Mouse (Mus musculus): ENCODE measurements at regions not wholly inside any gene's neighbourhood (a gene's known extent, or its start where the extent isn't known, plus 50 kb on each side); places are given as distances from the start of the nearest gene placed in this dataset.

DNA sequence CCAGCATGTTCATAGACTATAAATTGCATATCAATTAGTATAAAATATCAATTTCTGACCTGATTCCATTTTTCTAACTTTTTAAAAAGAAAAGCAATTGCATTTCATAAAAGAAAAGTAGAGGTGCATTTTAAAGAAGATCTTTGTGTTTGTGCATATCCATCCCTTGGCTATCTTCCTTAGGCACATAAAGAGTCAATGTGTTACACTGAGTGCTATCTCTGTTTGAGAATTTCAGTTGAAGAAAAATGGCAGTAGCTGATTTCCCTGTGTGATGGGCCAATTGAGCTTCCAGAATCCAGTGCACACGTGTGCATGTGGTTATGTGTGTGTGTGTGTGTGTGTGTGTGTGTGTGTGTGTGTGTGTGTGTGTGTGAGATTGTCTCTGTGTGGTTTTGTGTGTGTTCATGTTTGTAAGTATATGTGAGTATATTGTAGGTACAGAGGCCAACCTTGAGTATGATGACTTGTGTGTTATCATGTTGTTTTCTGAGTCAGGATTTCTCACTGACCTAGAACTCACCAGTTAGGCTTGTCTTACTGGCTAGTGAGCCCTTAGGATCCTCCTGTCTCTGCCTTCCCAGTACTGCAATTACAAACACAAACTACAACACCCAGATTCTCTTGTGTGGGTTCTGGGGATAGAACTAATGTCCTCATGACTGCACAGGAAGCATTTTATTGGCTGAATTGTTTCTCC is 249.6 kb downstream of the Cdk5rap2 start:
- DNase-seq (ENCODE audit: extremely low spot score) = no peak

DNA sequence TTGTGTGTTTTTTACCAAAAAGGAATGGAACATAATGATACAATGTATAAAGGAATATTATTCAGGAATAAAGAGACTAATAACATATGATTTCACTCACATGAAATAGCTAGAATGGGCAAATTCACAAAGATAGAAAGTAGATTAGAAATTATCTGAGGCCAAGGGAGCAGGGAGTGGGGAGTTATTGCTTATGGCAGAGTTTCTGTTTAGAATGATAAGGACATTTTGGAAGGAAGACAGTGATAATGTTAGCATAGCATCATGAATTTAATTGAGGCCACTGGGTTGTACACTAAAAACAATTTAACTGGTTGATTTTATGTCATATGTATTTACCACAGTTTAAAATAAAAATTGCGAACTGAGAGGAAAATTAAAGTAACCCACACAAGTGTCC is 250.2 kb downstream of the Cdk5rap2 start:
- no peak for DNase-seq (ENCODE audit: extremely low spot score)

DNA sequence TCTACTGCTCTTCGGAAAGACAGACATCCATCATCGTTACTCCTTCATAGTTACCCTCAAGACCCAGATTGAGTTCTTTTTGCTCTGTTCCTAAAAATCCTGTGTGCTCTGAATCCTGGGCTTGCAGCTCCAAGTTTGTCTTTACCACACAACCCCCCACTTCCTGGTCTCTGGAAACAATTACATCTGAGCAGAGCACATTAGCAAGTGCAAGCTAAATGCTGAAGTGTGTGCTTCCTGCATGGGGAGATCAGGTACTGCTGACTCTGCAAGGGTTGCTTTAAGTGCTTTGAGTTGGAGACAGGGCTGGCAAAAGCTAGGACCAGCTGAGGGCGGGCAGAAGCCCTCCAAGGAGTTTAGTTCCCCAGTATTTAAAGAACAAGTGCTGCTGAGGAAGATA is 257.1 kb downstream of the Cdk5rap2 start:
- peak; percentile 7 for DNase-seq (ENCODE audit: extremely low spot score)

DNA sequence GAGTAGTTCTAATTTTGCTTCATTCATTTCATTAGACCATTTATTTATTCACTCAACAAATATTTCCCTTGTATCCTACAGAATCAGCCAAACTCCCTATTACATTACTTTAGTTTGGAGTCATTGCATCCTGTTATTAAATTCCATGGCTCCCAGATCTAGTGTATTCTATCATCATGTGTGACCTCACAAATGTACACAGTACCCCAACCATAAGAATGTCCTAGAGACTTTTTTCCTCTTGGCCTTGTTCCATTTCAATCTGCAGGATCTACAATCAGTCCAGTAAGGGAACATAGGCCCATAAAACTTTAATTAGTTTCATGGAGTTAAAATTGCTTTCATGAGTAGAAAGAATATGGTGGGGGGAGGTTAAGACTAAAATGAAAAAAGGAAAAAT is 301.2 kb downstream of the Cdk5rap2 start:
- DNase-seq (ENCODE audit: extremely low spot score) = no peak

- no peak for DNase-seq (ENCODE audit: extremely low spot score)
Measured at GRCm38 (mm10) chr4:70105776-70106175, 304.5 kb downstream of the Cdk5rap2 start.

- DNase-seq (ENCODE audit: extremely low spot score) = no peak
Measured at GRCm38 (mm10) chr4:70097353-70097752, 312.9 kb downstream of the Cdk5rap2 start.

DNA sequence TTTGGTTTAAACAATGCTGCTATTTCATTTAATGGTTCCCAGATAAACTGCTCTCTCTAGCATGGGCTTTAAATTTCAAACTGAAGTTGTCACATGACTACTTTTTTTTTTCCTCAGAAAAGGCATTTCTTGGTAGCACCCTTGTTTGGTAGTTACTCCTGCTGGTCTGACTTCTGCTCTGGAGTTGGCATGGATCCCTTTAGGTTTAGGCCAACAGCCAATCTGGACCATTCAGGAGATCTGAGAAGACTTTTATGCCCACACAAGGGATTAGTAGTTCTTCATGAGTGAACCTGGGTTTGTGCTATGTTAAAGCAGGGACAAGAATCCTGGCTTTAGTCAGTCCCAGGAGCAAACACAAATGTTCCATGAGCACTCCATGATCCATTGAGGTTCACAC is 332.0 kb downstream of the Cdk5rap2 start:
- no peak for DNase-seq (ENCODE audit: extremely low spot score)

DNA sequence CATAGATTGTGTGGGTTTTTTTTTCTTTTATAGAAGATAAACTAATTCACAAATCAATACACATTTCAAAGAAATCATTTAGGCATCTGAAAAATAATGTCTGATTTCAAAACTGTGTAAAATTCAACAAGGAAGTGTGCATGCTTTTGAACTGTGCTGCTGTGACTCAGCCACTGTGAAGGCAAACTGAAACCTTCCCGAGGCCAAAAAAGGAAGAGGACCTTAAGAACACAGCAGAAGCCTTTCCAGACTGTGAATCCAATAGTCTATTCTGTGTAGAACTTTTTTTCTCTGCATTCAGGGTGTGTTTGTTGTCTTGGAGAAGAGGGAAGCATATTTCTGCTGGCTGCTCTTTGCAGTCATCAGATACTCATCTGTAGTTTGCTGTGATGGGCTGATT is 347.7 kb downstream of the Cdk5rap2 start:
- no peak for DNase-seq (ENCODE audit: extremely low spot score)

DNA sequence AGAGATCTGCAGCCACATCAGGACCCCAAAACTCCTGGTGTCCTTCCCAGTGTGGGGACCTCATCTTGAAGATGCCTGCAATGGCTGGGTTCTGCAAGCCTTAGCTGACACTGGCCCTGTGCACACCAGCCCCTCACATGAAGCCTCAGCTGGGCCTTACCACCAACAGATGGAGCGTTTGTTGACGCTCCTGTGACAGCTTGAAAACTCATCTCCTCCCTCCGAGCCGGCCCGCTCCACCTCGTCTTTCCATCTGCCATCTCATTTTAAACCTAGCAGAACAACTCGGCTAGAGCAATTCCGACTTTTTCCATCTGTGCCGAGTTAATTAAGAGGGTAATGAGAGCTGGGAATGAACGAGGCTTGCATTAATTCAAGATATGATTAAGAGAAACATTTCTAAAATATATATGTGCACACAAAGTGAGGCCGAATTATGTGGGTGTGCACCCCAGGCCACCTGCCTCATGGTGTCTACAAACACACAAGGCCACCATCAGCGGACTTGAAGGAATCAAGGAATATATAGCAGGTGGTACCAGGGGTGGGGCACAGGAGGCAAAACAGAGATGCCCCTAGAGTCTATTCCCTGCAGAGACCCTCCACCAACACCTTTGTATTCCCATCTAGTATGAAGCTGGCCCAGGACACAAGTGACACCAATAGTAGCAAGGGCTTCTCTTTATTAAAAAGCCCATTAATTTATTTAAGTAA is 351.3 kb downstream of the Cdk5rap2 start:
- no peak for DNase-seq (ENCODE audit: extremely low spot score)

DNA sequence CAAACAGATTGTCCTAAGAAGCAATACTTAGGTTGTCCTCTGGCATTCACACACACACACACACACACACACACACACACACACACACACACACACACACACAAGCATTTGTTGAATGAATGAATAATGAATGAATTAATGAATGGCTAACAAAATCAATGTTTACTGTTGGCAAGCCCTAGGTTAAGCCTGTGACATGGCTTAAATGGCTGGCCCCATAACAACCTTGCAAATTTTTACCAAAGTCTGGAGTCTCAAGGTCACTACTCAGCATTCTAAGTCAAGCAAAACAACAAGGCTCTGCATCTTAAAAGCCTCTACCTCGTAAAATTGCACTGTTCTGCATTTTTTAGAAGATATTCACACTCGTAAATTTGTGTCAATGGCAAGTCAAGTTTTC is 357.1 kb downstream of the Cdk5rap2 start:
- no peak for DNase-seq (ENCODE audit: extremely low spot score)

- DNase-seq (ENCODE audit: extremely low spot score) = no peak
Measured at GRCm38 (mm10) chr4:70038241-70038640, 372.0 kb downstream of the Cdk5rap2 start.

DNA sequence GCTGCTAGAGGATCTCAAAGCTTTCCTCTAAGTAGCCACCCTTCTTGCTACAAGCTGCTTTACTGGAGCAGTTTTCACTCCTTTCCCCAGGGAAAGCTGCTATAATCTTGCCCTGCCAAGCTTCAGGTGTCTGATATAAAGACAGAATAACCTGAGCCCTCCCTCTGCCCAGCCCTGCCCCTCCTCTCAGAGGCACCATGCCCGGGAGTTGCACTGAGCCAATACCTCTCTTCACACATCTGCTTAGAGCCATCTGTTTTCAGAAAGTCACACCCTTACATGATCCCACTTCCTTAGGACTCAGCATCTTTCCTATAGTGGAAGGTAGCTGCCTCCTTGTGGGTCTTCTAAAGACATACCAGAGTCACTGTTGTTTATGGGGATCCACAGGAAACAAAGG is 374.3 kb downstream of the Cdk5rap2 start:
- no peak for DNase-seq (ENCODE audit: extremely low spot score)

DNA sequence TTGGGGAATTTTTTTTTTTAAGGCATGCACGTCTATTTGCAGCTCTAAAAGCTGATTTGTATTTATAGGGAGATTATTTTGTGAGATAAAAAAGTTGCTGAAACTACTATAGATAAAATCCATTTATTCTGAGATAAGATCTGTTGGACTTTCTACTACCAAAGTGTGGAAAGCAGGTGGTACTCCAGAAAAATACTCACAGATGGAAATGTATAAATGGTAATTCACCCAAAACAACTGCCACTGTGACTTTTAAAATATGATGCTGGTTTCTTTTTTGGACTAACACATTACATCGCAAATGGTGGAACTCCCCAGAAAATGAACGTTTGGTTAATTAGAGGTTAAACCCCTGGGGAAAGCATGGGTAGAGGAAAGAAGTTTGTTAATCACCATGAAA is 377.7 kb downstream of the Cdk5rap2 start:
- DNase-seq (ENCODE audit: extremely low spot score) = no peak

GRCm38 (mm10) chr4:70026848-70027247 is 383.4 kb downstream of the Cdk5rap2 start:
- DNase-seq (ENCODE audit: extremely low spot score) = no peak

- no peak for DNase-seq (ENCODE audit: extremely low spot score)
Measured at GRCm38 (mm10) chr4:70024838-70025376, 385.3 kb downstream of the Cdk5rap2 start.

GRCm38 (mm10) chr4:70020905-70021470 is 389.3 kb downstream of the Cdk5rap2 start:
- DNase-seq (ENCODE audit: extremely low spot score) = no peak

DNA sequence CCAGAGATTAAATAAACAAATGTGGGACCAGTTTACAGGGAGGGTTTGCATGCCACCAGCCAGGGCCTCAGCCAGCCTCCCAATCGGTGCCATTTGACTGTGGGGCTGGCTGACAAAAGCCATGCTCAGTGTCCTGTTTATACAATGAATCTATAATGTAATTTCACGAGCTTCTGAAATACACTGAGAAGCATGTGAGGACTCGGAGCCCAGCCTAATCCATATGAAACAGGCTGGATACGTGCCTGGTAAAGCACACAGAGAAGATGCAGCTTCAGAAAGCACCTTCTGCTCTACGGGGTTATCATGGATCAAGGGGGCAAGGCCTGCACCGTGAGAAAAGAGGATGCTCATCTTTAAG is 398.0 kb downstream of the Cdk5rap2 start:
- no peak for DNase-seq (ENCODE audit: extremely low spot score)

DNA sequence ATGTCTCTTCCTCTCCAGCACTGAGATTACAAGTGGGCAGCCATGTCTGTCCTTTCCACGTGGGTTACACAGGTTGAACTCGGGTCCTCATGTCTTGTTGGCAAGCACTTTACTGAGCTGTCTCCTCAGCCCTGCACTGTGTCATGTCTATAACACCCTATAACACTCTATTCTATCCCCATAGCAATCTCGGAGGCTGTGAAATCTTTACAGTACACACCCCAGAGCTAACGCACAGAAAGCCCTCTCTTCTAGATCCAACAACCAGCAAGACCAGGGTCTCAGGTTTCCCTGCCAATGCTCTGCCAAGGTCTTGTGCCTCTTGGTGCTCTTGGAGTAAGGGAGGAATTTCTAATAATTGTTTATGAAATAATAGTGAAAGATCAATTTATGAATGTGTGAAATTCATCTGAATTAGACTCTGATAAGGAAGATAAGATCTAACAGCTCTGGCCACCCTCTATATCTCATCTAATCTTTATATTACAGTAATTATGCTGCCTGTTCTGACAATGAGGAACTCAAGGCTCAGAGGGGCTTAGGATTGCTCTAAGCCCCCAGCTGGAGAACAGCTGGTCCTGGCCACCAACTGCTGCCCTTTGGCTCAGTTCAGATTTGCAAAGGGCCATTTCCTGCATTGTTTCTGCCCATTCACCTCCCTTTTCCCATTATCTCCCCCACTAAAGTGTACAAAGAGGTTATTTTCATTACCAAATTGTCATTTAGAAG is 398.6 kb downstream of the Cdk5rap2 start:
- no peak for DNase-seq (ENCODE audit: extremely low spot score)

- DNase-seq (ENCODE audit: extremely low spot score) = no peak
Measured at GRCm38 (mm10) chr4:70010466-70010865, 399.8 kb downstream of the Cdk5rap2 start.

DNA sequence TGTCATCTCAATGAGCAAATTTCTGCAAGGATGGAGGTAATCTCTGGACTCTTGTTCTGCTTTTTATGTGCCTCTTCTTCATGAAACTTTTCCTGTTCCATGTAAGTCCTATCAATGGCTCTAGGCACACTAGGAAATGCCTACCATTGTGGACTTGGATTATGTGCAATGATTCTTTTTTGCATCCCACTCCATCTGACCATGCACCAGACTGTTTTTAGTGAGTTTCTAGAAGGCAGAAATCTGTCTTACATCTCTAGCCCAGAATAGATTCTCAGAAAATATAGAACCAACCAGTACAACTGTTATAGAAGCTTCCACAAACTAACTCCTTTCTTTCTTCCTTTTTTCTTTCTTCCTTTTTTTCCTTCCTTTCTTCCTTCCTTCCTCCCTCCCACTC is 405.3 kb downstream of the Cdk5rap2 start:
- no peak for DNase-seq (ENCODE audit: extremely low spot score)

GRCm38 (mm10) chr4:69993226-69993625 is 417.0 kb downstream of the Cdk5rap2 start:
- no peak for DNase-seq (ENCODE audit: extremely low spot score)

GRCm38 (mm10) chr4:69974208-69974607 is 436.0 kb downstream of the Cdk5rap2 start:
- DNase-seq (ENCODE audit: extremely low spot score) = no peak
